Mouse (Mus musculus) hindbrain, embryonic 13.5 days (tissue): ENCODE results near the gene Ramp1. TPM values are rescaled to one million over a fixed set of nuclear protein-coding genes. Genes with fewer than 3 reads are reported as not detected.
A peak's percentile ranks its signal among the peaks of the same experiment; 100 is the strongest.

Source experiments
- ATAC-seq: fragments of 200-750 bp; cut with Nextera tagmentation; 2 replicates; pipeline ENCODE4 v1.8.0; 2017; ENCODE audit warnings: moderate TSS enrichment; ENCODE audit not compliant: low FRiP score
- H3K27ac ChIP-seq: fragments of 300-500 bp; sonication (generic); 2 replicates; pipeline ENCODE4 v1.5.1; 2015; ENCODE audit warnings: inconsistent platforms, mild to moderate bottlenecking, moderate library complexity
- H3K27me3 ChIP-seq: fragments of 300-500 bp; sonication (generic); 2 replicates; pipeline ENCODE4 v1.6.1; 2015; ENCODE audit warnings: mild to moderate bottlenecking, inconsistent platforms
- H3K36me3 ChIP-seq: fragments of 300-500 bp; sonication (generic); 2 replicates; pipeline ENCODE4 v1.6.1; 2015; ENCODE audit warnings: mild to moderate bottlenecking, inconsistent platforms
- H3K4me1 ChIP-seq: fragments of 300-500 bp; sonication (generic); replicated peaks from 2 replicates; pipeline ENCODE4 v1.6.1; 2015; ENCODE audit warnings: inconsistent platforms
- H3K4me2 ChIP-seq: fragments of 300-500 bp; sonication (generic); 2 replicates; pipeline ENCODE4 v1.6.1; 2015; ENCODE audit warnings: inconsistent platforms, mild to moderate bottlenecking, moderate library complexity
- H3K4me3 ChIP-seq: fragments of 300-500 bp; sonication (generic); 2 replicates; pipeline ENCODE4 v1.5.1; 2015; ENCODE audit warnings: mild to moderate bottlenecking, inconsistent platforms
- H3K9ac ChIP-seq: fragments of 300-500 bp; sonication (generic); 2 replicates; pipeline ENCODE4 v1.6.1; 2015; ENCODE audit warnings: mild to moderate bottlenecking, inconsistent platforms
- H3K9me3 ChIP-seq: fragments of 300-500 bp; sonication (generic); 2 replicates; pipeline ENCODE4 v1.6.1; 2016; ENCODE audit warnings: inconsistent platforms
- WGBS: fragments of 180-500 bp; shearing (Covaris S2); methylation state at CpG from one replicate; pipeline ENCODE4 v1.1.7; 2015; 5-methylcytosine and 5-hydroxymethylcytosine counted together
- polyA plus RNA-seq: library from polyadenylated mRNA; unstranded; fragments of >200 nt; fragmentation: Nextera tagmentation; extraction: Ambion mirVana; gene quantifications from 2 replicates; pipeline ENCODE4 v1.2.1, GENCODE M21; 2015

Gene Ramp1
- polyA plus RNA-seq, 1 experiment from 2014 or later = 3.3 TPM

GRCm38 (mm10) chr1:91220322-91220672, 40.7 kb downstream of the Ramp1 start:
- no peaks in the 10 kb centered on the region for H3K27me3 ChIP-seq
- WGBS = 89% methylated on average over 3 of the region's 3 CpGs
- H3K9ac ChIP-seq = no peak overlapping the region
- no peak overlapping the region for H3K4me3 ChIP-seq
- H3K4me1 ChIP-seq = no peaks in the 10 kb centered on the region
- H3K36me3 ChIP-seq = no peaks in the 10 kb centered on the region
- ATAC-seq = no peak
- no peaks in the 10 kb centered on the region for H3K9me3 ChIP-seq
- no peak overlapping the region for H3K4me2 ChIP-seq
- no peak overlapping the region for H3K27ac ChIP-seq

GRCm38 (mm10) chr1:91226562-91226961, 46.9 kb downstream of the Ramp1 start:
- 78% methylated on average over 4 of the region's 4 CpGs for WGBS
- no peaks in the 10 kb centered on the region for H3K36me3 ChIP-seq
- H3K27ac ChIP-seq = no peak overlapping the region
- no peak overlapping the region for H3K9ac ChIP-seq
- no peaks in the 10 kb centered on the region for H3K27me3 ChIP-seq
- no peak for ATAC-seq
- no peaks in the 10 kb centered on the region for H3K4me1 ChIP-seq
- H3K4me2 ChIP-seq = no peak overlapping the region
- no peak overlapping the region for H3K4me3 ChIP-seq
- H3K9me3 ChIP-seq = no peaks in the 10 kb centered on the region

GRCm38 (mm10) chr1:91227381-91228054, 47.9 kb downstream of the Ramp1 start:
- ATAC-seq = no peak
- Histone ChIP-seq H3K9me3 (no peaks in the 10 kb centered on the region), H3K4me2 (no peak overlapping the region), H3K4me3 (no peak overlapping the region), H3K27ac (no peak overlapping the region), H3K4me1 (no peaks in the 10 kb centered on the region), H3K36me3 (no peaks in the 10 kb centered on the region), H3K9ac (no peak overlapping the region), H3K27me3 (no peaks in the 10 kb centered on the region)
- 68% methylated on average over 15 of the region's 15 CpGs for WGBS

GRCm38 (mm10) chr1:91231142-91231541, 51.5 kb downstream of the Ramp1 start:
- H3K4me1 ChIP-seq = no peaks in the 10 kb centered on the region

GRCm38 (mm10) chr1:91231896-91232295, 52.3 kb downstream of the Ramp1 start:
- Histone ChIP-seq H3K9me3 (no peaks in the 10 kb centered on the region), H3K27ac (no peak overlapping the region), H3K27me3 (no peaks in the 10 kb centered on the region), H3K9ac (no peak overlapping the region), H3K36me3 (no peaks in the 10 kb centered on the region), H3K4me2 (no peak overlapping the region), H3K4me1 (no peaks in the 10 kb centered on the region), H3K4me3 (no peak overlapping the region)
- no peak for ATAC-seq
- 63% methylated on average over 5 of the region's 5 CpGs for WGBS

More at GRCm38 (mm10) chr1:91231142-91231541, 51.5 kb downstream of the Ramp1 start:
- no peak overlapping the region for H3K4me3 ChIP-seq
- H3K9me3 ChIP-seq = no peaks in the 10 kb centered on the region
- WGBS = 86% methylated on average over 6 of the region's 6 CpGs
- H3K9ac ChIP-seq = no peak overlapping the region
- no peaks in the 10 kb centered on the region for H3K27me3 ChIP-seq
- no peaks in the 10 kb centered on the region for H3K36me3 ChIP-seq
- no peak for ATAC-seq
- H3K4me2 ChIP-seq = no peak overlapping the region
- H3K27ac ChIP-seq = no peak overlapping the region

GRCm38 (mm10) chr1:91235395-91235794, 55.8 kb downstream of the Ramp1 start:
- H3K9ac ChIP-seq = no peak overlapping the region
- ATAC-seq = no peak
- no peaks in the 10 kb centered on the region for H3K9me3 ChIP-seq
- no peak overlapping the region for H3K27ac ChIP-seq
- H3K4me1 ChIP-seq = no peaks in the 10 kb centered on the region
- no peaks in the 10 kb centered on the region for H3K36me3 ChIP-seq
- 82% methylated on average over 5 of the region's 5 CpGs for WGBS
- H3K4me3 ChIP-seq = no peak overlapping the region
- no peak overlapping the region for H3K4me2 ChIP-seq
- H3K27me3 ChIP-seq = no peaks in the 10 kb centered on the region

- H3K27ac ChIP-seq = no peak overlapping the region
- H3K4me2 ChIP-seq = no peak overlapping the region
- no peak overlapping the region for H3K9ac ChIP-seq
- H3K36me3 ChIP-seq = no peaks in the 10 kb centered on the region
- ATAC-seq = no peak
- 84% methylated on average over 6 of the region's 6 CpGs for WGBS
- H3K4me3 ChIP-seq = no peak overlapping the region
- no peaks in the 10 kb centered on the region for H3K27me3 ChIP-seq
- H3K9me3 ChIP-seq = no peaks in the 10 kb centered on the region
- no peaks in the 10 kb centered on the region for H3K4me1 ChIP-seq
Measured at GRCm38 (mm10) chr1:91237676-91238075, 58.1 kb downstream of the Ramp1 start.

- Histone ChIP-seq H3K9me3 (no peaks in the 10 kb centered on the region), H3K4me3 (no peak overlapping the region), H3K4me2 (no peak overlapping the region), H3K27ac (no peak overlapping the region), H3K27me3 (no peaks in the 10 kb centered on the region), H3K9ac (no peak overlapping the region), H3K4me1 (no peaks in the 10 kb centered on the region), H3K36me3 (no peaks in the 10 kb centered on the region)
- WGBS = 28% methylated on average over 5 of the region's 5 CpGs
- no peak for ATAC-seq
Measured at GRCm38 (mm10) chr1:91239112-91239511, 59.5 kb downstream of the Ramp1 start.

GRCm38 (mm10) chr1:91239800-91240199, 60.2 kb downstream of the Ramp1 start:
- Histone ChIP-seq H3K4me1 (no peaks in the 10 kb centered on the region), H3K9ac (no peak overlapping the region), H3K9me3 (no peaks in the 10 kb centered on the region), H3K27me3 (no peaks in the 10 kb centered on the region), H3K4me3 (no peak overlapping the region), H3K27ac (no peak overlapping the region), H3K4me2 (no peak overlapping the region), H3K36me3 (no peaks in the 10 kb centered on the region)
- no peak for ATAC-seq
- WGBS = 81% methylated on average over 1 of the region's 1 CpGs

GRCm38 (mm10) chr1:91240685-91241084, 61.1 kb downstream of the Ramp1 start:
- no peak overlapping the region for H3K4me2 ChIP-seq
- H3K27ac ChIP-seq = no peak overlapping the region
- no peak for ATAC-seq
- H3K4me1 ChIP-seq = no peaks in the 10 kb centered on the region
- H3K4me3 ChIP-seq = no peak overlapping the region
- H3K27me3 ChIP-seq = no peaks in the 10 kb centered on the region
- H3K36me3 ChIP-seq = no peaks in the 10 kb centered on the region
- H3K9me3 ChIP-seq = no peaks in the 10 kb centered on the region
- H3K9ac ChIP-seq = no peak overlapping the region
- 86% methylated on average over 1 of the region's 1 CpGs for WGBS

- 89% methylated on average over 4 of the region's 4 CpGs for WGBS
- Histone ChIP-seq H3K4me3 (no peak overlapping the region), H3K27ac (no peak overlapping the region), H3K27me3 (no peaks in the 10 kb centered on the region), H3K4me2 (no peak overlapping the region), H3K4me1 (no peaks in the 10 kb centered on the region), H3K9ac (no peak overlapping the region), H3K36me3 (no peaks in the 10 kb centered on the region), H3K9me3 (no peaks in the 10 kb centered on the region)
- no peak for ATAC-seq
Measured at GRCm38 (mm10) chr1:91241249-91241648, 61.6 kb downstream of the Ramp1 start.

- H3K27me3 ChIP-seq = no peaks in the 10 kb centered on the region
- no peaks in the 10 kb centered on the region for H3K9me3 ChIP-seq
- H3K4me3 ChIP-seq = no peak overlapping the region
- ATAC-seq = no peak
- no peak overlapping the region for H3K4me2 ChIP-seq
- H3K36me3 ChIP-seq = no peaks in the 10 kb centered on the region
- WGBS = 92% methylated on average over 5 of the region's 5 CpGs
- H3K4me1 ChIP-seq = peaks cover 31% of the 10 kb centered on the region
- H3K9ac ChIP-seq = no peak overlapping the region
- no peak overlapping the region for H3K27ac ChIP-seq
Measured at GRCm38 (mm10) chr1:91248242-91248641, 68.6 kb downstream of the Ramp1 start.

- peaks cover 36% of the 10 kb centered on the region for H3K4me1 ChIP-seq
- peak overlapping the region; percentile 97 for H3K4me3 ChIP-seq
- H3K4me2 ChIP-seq = peak overlapping the region; percentile 86
- no peak for ATAC-seq
- H3K27me3 ChIP-seq = no peaks in the 10 kb centered on the region
- H3K36me3 ChIP-seq = no peaks in the 10 kb centered on the region
- no peak overlapping the region for H3K27ac ChIP-seq
- WGBS = 52% methylated on average over 4 of the region's 4 CpGs
- H3K9me3 ChIP-seq = no peaks in the 10 kb centered on the region
- H3K9ac ChIP-seq = peak overlapping the region; percentile 46; the same call in 1 of the 2 replicates
Measured at GRCm38 (mm10) chr1:91248970-91249369, 69.3 kb downstream of the Ramp1 start.
